Mouse (Mus musculus) ES-Bruce4 (cell line): ENCODE measurements at regions not wholly inside any gene's neighbourhood (a gene's known extent, or its start where the extent isn't known, plus 50 kb on each side); places are given as distances from the start of the nearest gene placed in this dataset.

Source experiments
- H3K27ac ChIP-seq: 2 replicates; pipeline ENCODE4 v1.5.1; 2012; ENCODE audit warnings: low read length, inconsistent platforms; ENCODE audit not compliant: insufficient read depth
- H3K27me3 ChIP-seq: 2 replicates; pipeline ENCODE4 v1.6.1; 2012; ENCODE audit warnings: mild to moderate bottlenecking, low read length, inconsistent platforms; ENCODE audit not compliant: control insufficient read depth, poor library complexity, insufficient read depth, severe bottlenecking
- H3K36me3 ChIP-seq: 2 replicates; pipeline ENCODE4 v1.6.1; 2012; ENCODE audit warnings: inconsistent platforms, mild to moderate bottlenecking, low read length, moderate library complexity; ENCODE audit not compliant: control insufficient read depth, poor library complexity, insufficient read depth, severe bottlenecking
- H3K4me1 ChIP-seq: one replicate; pipeline ENCODE4 v1.8.1; 2011; ENCODE audit warnings: low read length; ENCODE audit not compliant: control insufficient read depth, insufficient read depth
- H3K4me3 ChIP-seq: 2 replicates; pipeline ENCODE4 v1.5.1; 2011; ENCODE audit warnings: low read depth, mild to moderate bottlenecking, low read length
- H3K9ac ChIP-seq: 2 replicates; pipeline ENCODE4 v1.6.1; 2012; ENCODE audit warnings: low read depth, mild to moderate bottlenecking, inconsistent platforms; ENCODE audit not compliant: poor library complexity, severe bottlenecking
- H3K9me3 ChIP-seq: replicated peaks from 2 replicates; pipeline ENCODE4 v1.6.1; 2012; ENCODE audit warnings: mild to moderate bottlenecking, low read length, inconsistent platforms; ENCODE audit not compliant: control insufficient read depth, poor library complexity, insufficient read depth, severe bottlenecking
- CTCF ChIP-seq: IDR thresholded peaks from one replicate; pipeline ENCODE4 v1.8.1; 2011; ENCODE audit warnings: low read depth, low read length
- EP300 ChIP-seq: IDR thresholded peaks from 2 replicates; pipeline ENCODE4 v1.6.1; 2011; ENCODE audit warnings: low read depth, low read length; ENCODE audit not compliant: insufficient read depth
- POLR2A ChIP-seq: IDR thresholded peaks from one replicate; pipeline ENCODE4 v1.8.1; 2011; ENCODE audit warnings: low read length; ENCODE audit not compliant: insufficient read depth

DNA sequence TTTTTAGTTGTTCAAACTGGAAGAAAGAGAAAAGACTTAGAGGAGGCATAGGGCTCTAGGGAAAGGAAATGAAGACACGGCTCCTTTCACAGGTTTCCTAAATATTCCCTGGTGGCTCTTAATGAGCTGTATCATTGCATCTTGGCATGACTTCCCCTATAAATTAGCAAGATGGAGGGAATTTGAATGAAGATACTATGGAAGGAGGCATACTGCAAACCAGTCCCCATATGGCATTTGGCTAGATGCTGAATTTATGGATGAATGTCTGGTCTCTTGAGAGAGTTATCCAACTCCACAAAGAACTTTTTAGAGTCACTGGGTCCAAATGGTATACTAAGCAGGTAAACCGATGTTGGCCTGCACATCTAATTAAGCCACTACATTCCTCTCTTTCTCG is 150.3 kb upstream of the March11 start:
- H3K9me3 ChIP-seq: no peaks in the 10 kb centered on the region
- TF ChIP-seq CTCF (no peak), POLR2A (no peak), EP300 (no peak)

DNA sequence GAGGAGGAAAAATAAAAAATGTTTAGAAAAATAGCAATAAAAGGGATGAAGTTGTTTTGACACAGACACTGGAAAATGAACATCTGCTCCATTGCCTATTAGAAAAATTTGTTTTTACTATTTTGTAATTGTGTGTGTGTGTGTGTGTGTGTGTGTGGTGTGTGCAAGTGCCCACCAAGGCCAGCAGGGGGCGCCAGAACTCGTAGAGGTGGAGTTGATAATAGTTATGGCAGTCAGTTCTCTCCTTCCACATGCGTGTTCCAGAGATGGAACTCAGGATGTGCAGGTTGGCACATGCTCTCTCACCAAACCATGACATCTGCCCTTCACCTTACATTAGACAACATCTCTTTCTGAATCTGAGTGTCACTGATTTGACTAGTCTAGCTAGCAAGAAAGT is 123.9 kb upstream of the March11 start:
- no peaks in the 10 kb centered on the region for H3K9me3 ChIP-seq
- H3K27me3 ChIP-seq: no peaks in the 10 kb centered on the region
- H3K9ac ChIP-seq: no peak overlapping the region
- H3K4me3 ChIP-seq: no peak overlapping the region
- no peak overlapping the region for H3K27ac ChIP-seq
- no peaks in the 10 kb centered on the region for H3K4me1 ChIP-seq
- H3K36me3 ChIP-seq: no peaks in the 10 kb centered on the region
- TF ChIP-seq EP300 (no peak), CTCF (peak; percentile 33), POLR2A (no peak)

More for the DNA sequence above, 150.3 kb upstream of the March11 start:
- no peak overlapping the region for H3K27ac ChIP-seq
- H3K27me3 ChIP-seq: no peaks in the 10 kb centered on the region
- no peaks in the 10 kb centered on the region for H3K4me1 ChIP-seq
- H3K36me3 ChIP-seq: no peaks in the 10 kb centered on the region
- no peak overlapping the region for H3K9ac ChIP-seq
- H3K4me3 ChIP-seq: no peak overlapping the region

DNA sequence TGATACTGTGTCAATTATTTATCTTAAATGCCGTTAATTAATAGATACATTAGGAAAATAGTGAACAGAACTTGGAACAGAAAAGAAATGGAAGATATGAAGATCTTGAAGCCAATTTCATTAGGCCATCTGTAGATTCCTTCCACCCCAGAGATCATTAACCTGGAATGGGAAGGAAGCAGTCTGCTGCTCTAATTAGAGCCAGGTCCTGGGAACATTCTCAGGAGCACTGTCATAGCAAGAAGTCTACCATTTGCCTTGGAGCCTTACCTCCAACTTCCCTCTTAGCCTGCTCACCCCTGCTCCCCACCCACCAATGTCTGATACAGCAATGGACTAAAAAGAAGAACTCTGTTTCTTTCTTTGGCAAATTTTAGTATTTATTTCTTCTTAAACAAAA is 113.3 kb upstream of the March11 start:
- Histone ChIP-seq H3K9ac (no peak overlapping the region), H3K9me3 (no peaks in the 10 kb centered on the region), H3K27me3 (no peaks in the 10 kb centered on the region), H3K4me1 (no peaks in the 10 kb centered on the region), H3K36me3 (no peaks in the 10 kb centered on the region), H3K27ac (no peak overlapping the region), H3K4me3 (no peak overlapping the region)
- TF ChIP-seq EP300: no peak
- no peak for TF ChIP-seq CTCF
- no peak for TF ChIP-seq POLR2A

DNA sequence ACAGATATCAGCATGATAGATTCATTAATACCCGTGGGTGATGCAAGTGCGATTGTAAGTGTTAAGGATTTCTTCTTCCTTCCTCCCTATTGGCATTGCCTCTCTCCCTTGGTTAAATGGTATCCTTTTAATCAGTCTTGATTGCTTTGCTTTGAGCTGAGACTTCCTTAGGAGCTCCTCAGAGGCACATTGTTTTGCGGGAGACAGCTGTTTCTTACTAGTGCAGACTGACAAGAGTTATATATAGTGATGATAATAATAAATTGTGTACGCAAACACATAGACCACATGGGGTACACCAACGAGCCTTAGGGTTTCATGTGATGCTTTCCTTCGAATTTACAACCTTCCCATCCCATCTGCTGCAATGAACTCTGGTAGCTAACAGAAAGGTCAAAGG is 102.0 kb upstream of the March11 start:
- H3K9ac ChIP-seq: no peak overlapping the region
- no peak overlapping the region for H3K27ac ChIP-seq
- no peaks in the 10 kb centered on the region for H3K27me3 ChIP-seq
- H3K4me3 ChIP-seq: no peak overlapping the region
- no peaks in the 10 kb centered on the region for H3K36me3 ChIP-seq
- H3K9me3 ChIP-seq: no peaks in the 10 kb centered on the region
- no peaks in the 10 kb centered on the region for H3K4me1 ChIP-seq
- TF ChIP-seq CTCF (no peak), EP300 (no peak), POLR2A (no peak)

DNA sequence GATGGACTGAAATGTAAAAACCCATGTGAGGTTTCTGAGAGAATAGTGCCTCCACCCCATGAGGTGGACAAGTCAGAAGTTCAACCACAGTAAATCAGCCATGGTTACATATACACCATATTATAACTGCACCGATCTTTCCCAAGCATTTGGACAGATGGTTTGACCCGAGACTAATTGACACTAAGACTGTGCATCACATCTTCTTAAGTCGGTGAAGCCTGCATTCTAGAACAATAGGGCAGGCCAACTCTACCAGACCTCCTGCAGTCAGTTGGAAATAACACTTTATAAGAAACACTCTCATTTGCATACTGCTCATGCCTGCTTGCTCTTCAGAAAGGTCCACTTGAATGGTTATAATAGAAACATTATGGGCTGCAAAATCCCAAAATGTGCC is 88.0 kb upstream of the March11 start:
- Histone ChIP-seq H3K4me3 (no peak overlapping the region), H3K27me3 (no peaks in the 10 kb centered on the region), H3K36me3 (no peaks in the 10 kb centered on the region), H3K4me1 (no peaks in the 10 kb centered on the region), H3K9me3 (no peaks in the 10 kb centered on the region), H3K27ac (no peak overlapping the region), H3K9ac (no peak overlapping the region)
- TF ChIP-seq CTCF (no peak), POLR2A (no peak), EP300 (no peak)

DNA sequence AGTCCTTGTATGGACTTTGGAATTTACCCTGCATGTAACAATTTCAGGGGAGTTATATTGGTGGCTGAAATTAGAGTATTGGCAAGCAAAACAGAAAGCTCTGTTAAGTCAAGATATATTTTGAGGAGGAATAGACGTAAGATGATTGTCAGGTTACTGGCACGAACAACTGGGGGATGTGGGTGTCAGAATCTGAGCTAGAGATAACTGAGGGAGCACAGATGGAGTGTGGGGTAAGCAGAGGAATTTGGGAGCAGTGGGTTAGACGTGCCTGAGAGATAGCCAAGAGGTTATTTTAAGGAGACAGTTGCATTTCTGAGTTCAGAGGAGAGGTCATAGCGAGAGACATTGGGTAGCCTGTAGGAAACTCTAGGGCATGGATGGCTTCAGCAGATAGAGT is 80.2 kb upstream of the March11 start:
- Histone ChIP-seq H3K36me3 (no peaks in the 10 kb centered on the region), H3K27ac (no peak overlapping the region), H3K4me3 (no peak overlapping the region), H3K9me3 (no peaks in the 10 kb centered on the region), H3K9ac (no peak overlapping the region), H3K4me1 (no peaks in the 10 kb centered on the region), H3K27me3 (no peaks in the 10 kb centered on the region)
- TF ChIP-seq EP300 (no peak), CTCF (no peak), POLR2A (no peak)
